Mouse (Mus musculus): ENCODE results near the gene Arntl2.

- TF ChIP-seq CTCF (IDR thresholded peaks at IDR 0.05; ENCODE audit: borderline replicate concordance, extremely low read depth, insufficient read depth, insufficient read length) (no peak), POLR2A (IDR thresholded peaks at IDR 0.05; ENCODE audit: borderline replicate concordance, extremely low read depth, insufficient read depth, insufficient read length, poor library complexity, severe bottlenecking) (no peak)
Observed at GRCm38 (mm10) chr6:146881896-146882770, 86.3 kb downstream of the Arntl2 start.

Measured in brain, embryonic 14.5 days (tissue).